Mouse (Mus musculus) heart, adult 2 months (tissue): ENCODE results near the gene Cradd. TPM values are rescaled to one million over a fixed set of nuclear protein-coding genes. Genes with fewer than 3 reads are reported as not detected.

Experiments used
- DNase-seq, 2 experiments: peaks; one replicate each; pipeline ENCODE4 v3.0.0; 2021
- H3K27ac ChIP-seq: fragments of 200-600 bp; 2 replicates; pipeline ENCODE4 v1.8.1; 2022
- H3K27me3 ChIP-seq: fragments of 200-500 bp; 2 replicates; pipeline ENCODE4 v1.6.1; 2012; ENCODE audit warnings: mild to moderate bottlenecking, low read length, inconsistent platforms, mixed read lengths; ENCODE audit not compliant: control insufficient read depth, insufficient read depth
- H3K36me3 ChIP-seq: fragments of 200-500 bp; 2 replicates; pipeline ENCODE4 v1.6.1; 2012; ENCODE audit warnings: low read length, inconsistent platforms; ENCODE audit not compliant: control insufficient read depth, insufficient read depth
- H3K4me1 ChIP-seq: fragments of 200-500 bp; 2 replicates; pipeline ENCODE4 v1.6.1; 2011; ENCODE audit warnings: low read length; ENCODE audit not compliant: control insufficient read depth, insufficient read depth
- H3K4me3 ChIP-seq: fragments of 200-600 bp; 2 replicates; pipeline ENCODE4 v1.8.1; 2022
- H3K79me2 ChIP-seq: fragments of 200-500 bp; replicated peaks from 2 replicates; pipeline ENCODE4 v1.6.1; 2012; ENCODE audit warnings: mild to moderate bottlenecking, inconsistent platforms, low read length, moderate library complexity, mixed read lengths; ENCODE audit not compliant: control insufficient read depth, insufficient read depth
- H3K9ac ChIP-seq: fragments of 200-500 bp; 2 replicates; pipeline ENCODE4 v1.6.1; 2012; ENCODE audit warnings: low read depth, mild to moderate bottlenecking, control low read depth, inconsistent platforms, low read length, mixed read lengths
- CTCF ChIP-seq: fragments of 200-600 bp; IDR thresholded peaks from 2 replicates; pipeline ENCODE4 v1.8.1; 2022; ENCODE audit warnings: antibody characterized with exemption, mild to moderate bottlenecking, moderate library complexity
- EP300 ChIP-seq: fragments of 200-500 bp; IDR thresholded peaks from 2 replicates; pipeline ENCODE4 v1.6.1; 2011; ENCODE audit warnings: low read depth, low read length, control low read depth; ENCODE audit not compliant: insufficient read depth
- POLR2A ChIP-seq: fragments of 200-500 bp; IDR thresholded peaks from 2 replicates; pipeline ENCODE4 v1.6.1; 2011; ENCODE audit warnings: mild to moderate bottlenecking, low read depth, low read length, control low read depth; ENCODE audit not compliant: insufficient read depth
- WGBS: fragments of 180-500 bp; shearing (Covaris S2); methylation state at CpG from one replicate; pipeline ENCODE4 v1.1.7; 2018; 5-methylcytosine and 5-hydroxymethylcytosine counted together
- intact Hi-C: fragments of 180-260 bp; cut with DNase I; formaldehyde crosslinking; loops from one replicate; pipeline ENCODE4 v1.15.1; 2025
- polyA plus RNA-seq: library from polyadenylated mRNA; depleted of rRNA; stranded (reverse); fragments of >200 nt; gene quantifications from 2 replicates; pipeline ENCODE4 v1.2.3, GENCODE M21; 2012
- total RNA-seq, 2 experiments: library from RNA; stranded (reverse); gene quantifications; 2 replicates each; pipeline ENCODE4 v1.2.3; 2021

Gene Cradd
- total and polyA plus RNA-seq, 3 experiments = 9.9 to 15.1 (median 10.3) TPM

DNA sequence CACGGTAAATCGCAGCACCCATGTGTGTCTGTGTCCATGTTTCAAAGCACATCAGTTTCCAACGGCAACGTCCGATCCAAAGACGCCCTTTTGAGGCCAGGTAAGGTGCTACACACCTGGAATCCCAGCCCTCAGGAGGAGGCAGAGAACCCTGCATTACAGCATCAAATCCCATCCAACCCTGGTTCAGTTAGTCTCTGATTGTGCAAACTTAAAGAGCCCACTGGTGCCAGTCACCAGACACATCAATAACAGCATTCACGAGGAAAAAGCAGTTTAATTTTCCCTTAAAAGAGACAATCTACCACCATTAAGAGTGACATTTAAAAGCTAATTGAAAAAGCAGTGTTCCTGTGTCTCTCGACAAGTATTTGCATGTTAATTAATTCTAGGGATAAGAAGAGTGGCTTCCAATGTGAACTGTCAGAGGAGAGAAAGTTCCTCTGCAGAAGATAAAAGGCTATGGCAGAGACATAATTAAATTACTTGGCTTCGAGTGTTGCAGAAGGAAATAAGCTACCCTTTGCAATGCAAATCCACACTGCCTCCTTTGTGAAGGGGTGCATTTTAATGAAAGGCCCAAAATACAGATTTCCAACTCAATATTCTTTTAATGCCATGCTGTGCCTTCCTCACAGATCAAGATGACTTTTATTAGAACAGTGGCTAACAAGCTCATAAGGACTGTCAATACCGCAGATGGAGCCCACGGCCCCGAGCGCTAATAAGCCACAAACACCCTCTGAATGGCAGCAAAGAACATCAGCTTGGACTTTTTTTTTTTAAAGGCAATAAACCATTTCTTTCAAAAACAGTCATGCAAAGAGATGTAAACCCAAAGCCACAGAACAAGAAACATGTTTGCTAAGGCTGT is 84.5 kb downstream of the Cradd start:
- TF ChIP-seq EP300 = no peak
- no peak for TF ChIP-seq CTCF
- TF ChIP-seq POLR2A = no peak
- Histone ChIP-seq H3K9ac (no peak overlapping the region), H3K4me1 (peaks cover 9% of the 10 kb centered on the region), H3K4me3 (no peak overlapping the region), H3K27me3 (no peaks in the 10 kb centered on the region), H3K79me2 (no peaks in the 10 kb centered on the region), H3K36me3 (no peaks in the 10 kb centered on the region), H3K27ac (no peak overlapping the region)
- intact Hi-C loops = no loop called here
- DNase-seq = no peak
- WGBS = 85% methylated on average over 13 of the region's 13 CpGs

DNA sequence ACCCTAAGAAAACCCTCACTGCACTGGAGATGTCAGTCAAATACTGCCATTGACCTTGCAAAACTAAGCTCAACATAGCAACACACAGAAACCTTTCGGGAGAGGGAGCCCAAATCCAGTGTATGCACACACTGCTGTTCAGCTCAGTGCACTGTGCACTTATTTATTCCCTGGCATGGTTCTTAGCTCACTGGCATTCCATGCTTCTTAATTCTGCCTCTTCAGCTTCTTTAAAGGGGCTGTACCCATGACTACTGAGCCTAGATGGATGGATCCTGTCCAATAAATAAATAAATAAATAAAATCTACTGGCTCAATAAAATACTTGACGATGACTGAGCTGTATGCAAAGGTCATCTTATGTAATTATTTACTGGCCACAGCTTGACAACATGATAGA is 85.3 kb downstream of the Cradd start:
- H3K79me2 ChIP-seq = no peaks in the 10 kb centered on the region
- 88% methylated on average over 2 of the region's 2 CpGs for WGBS
- no peaks in the 10 kb centered on the region for H3K27me3 ChIP-seq
- no peaks in the 10 kb centered on the region for H3K36me3 ChIP-seq
- DNase-seq = no peak
- no peak overlapping the region for H3K4me3 ChIP-seq
- no peak overlapping the region for H3K27ac ChIP-seq
- no peak overlapping the region for H3K9ac ChIP-seq
- TF ChIP-seq POLR2A = no peak
- TF ChIP-seq CTCF = no peak
- no peak for TF ChIP-seq EP300
- intact Hi-C loops = no loop called here
- H3K4me1 ChIP-seq = peaks cover 11% of the 10 kb centered on the region

DNA sequence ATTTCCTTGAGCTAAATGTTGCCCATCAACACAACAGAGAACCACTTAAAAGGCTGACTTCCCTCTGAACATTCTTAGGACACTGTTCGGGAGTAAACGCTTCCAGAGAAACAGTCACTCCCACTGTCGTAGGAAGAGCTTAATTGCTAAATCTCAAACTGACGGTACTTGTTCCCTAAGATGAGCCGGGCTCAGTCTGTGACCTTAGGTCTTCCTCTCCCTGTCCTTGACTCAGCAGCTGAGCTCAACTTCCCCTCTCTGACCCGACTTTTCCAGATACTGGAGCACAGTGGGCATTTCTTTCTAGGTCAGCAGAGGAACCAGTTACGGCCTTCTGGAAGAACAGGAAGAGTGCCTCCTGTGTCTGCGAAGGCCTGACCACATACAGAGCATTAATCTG is 87.7 kb downstream of the Cradd start:
- Histone ChIP-seq H3K9ac (no peak overlapping the region), H3K4me3 (no peak overlapping the region), H3K27me3 (no peaks in the 10 kb centered on the region), H3K27ac (peak overlapping the region; percentile 18), H3K4me1 (peaks cover 24% of the 10 kb centered on the region), H3K79me2 (0 out of 2 replicates have a peak, but pooled peaks cover under 1% of the 10 kb centered on the region), H3K36me3 (peaks cover 6% of the 10 kb centered on the region; the same call in 1 of the 2 replicates)
- intact Hi-C loops = no loop called here
- peak in 1 of 2 experiments; percentile 59 for DNase-seq
- 28% methylated on average over 8 of the region's 8 CpGs for WGBS
- TF ChIP-seq CTCF (no peak), POLR2A (no peak), EP300 (0 out of 2 replicates have a peak, but pooled peaks have one; percentile 10)

DNA sequence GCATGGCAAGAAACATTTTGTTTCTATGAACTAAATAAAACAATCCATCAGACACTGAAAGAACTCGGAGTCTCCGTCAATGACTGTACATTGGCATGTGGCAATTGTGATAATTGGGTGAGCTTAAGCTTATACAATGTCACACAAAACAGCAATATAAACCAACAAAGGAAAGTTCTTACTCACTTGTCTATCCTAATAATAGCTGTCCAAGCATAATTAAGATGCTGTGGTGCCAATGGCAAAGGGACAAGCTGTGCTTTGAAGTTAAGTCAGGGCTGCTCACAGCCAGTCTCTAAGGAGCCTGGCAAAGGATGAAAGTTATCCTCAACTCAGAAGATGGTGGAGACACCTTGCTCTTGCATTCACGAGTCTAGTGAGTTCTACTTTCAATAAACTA is 89.3 kb downstream of the Cradd start:
- 68% methylated on average over 3 of the region's 3 CpGs for WGBS
- no peak for DNase-seq
- H3K27me3 ChIP-seq = no peaks in the 10 kb centered on the region
- no peak overlapping the region for H3K9ac ChIP-seq
- H3K27ac ChIP-seq = peak overlapping the region; percentile 51
- H3K36me3 ChIP-seq = peaks cover 6% of the 10 kb centered on the region; the same call in 1 of the 2 replicates
- H3K79me2 ChIP-seq = 0 out of 2 replicates have a peak, but pooled peaks cover 1% of the 10 kb centered on the region
- TF ChIP-seq POLR2A = no peak
- no peak for TF ChIP-seq CTCF
- TF ChIP-seq EP300 = no peak
- H3K4me1 ChIP-seq = peaks cover 24% of the 10 kb centered on the region
- no peak overlapping the region for H3K4me3 ChIP-seq
- intact Hi-C loops = loop anchor here (5.0 kb wide), 1 partner anchor 33 kb away; no protein-coding TSS in a partner anchor

DNA sequence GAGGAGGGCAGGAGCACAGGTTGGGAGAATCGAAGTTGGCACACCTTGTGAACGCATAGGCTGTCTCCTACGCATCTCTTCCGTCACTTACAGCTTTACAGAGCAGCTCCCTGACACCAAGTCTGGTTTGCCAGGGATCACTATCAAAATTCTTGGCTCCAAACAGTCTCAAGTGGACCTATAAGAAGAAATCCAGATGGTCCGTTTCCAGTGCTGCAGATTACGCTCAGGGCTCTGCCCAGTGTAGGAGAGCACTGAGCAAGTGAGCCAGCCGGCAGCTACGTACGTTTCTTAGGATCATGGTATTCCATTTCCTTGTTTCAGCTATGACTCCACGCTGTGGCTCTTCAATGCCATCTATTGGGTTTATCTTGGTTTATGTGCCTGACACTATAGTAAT is 90.9 kb downstream of the Cradd start:
- intact Hi-C loops = loop anchor here (5.0 kb wide), 1 partner anchor 34 kb away; no protein-coding TSS in a partner anchor
- Histone ChIP-seq H3K27ac (peak overlapping the region; percentile 73), H3K9ac (peak overlapping the region; percentile 46; the same call in 1 of the 2 replicates), H3K4me1 (peaks cover 24% of the 10 kb centered on the region), H3K27me3 (no peaks in the 10 kb centered on the region), H3K79me2 (0 out of 2 replicates have a peak, but pooled peaks cover 1% of the 10 kb centered on the region), H3K36me3 (peaks cover 6% of the 10 kb centered on the region; the same call in 1 of the 2 replicates), H3K4me3 (0 out of 2 replicates have a peak overlapping the region, but pooled peaks have one; percentile 13)
- TF ChIP-seq POLR2A (no peak), CTCF (no peak), EP300 (no peak)
- 34% methylated on average over 10 of the region's 10 CpGs for WGBS
- DNase-seq = peak in 1 of 2 experiments; percentile 30
